Mouse (Mus musculus) liver, postnatal 0 days (tissue): ENCODE measurements at regions not wholly inside any gene's neighbourhood (a gene's known extent, or its start where the extent isn't known, plus 50 kb on each side); places are given as distances from the start of the nearest gene placed in this dataset.

Source experiments
- ATAC-seq: fragments of 200-750 bp; cut with Nextera tagmentation; 2 replicates; pipeline ENCODE4 v1.8.0; 2017; ENCODE audit warnings: mild to moderate bottlenecking, moderate library complexity
- DNase-seq: peaks from one replicate; pipeline ENCODE4 v3.0.0-alpha.2; 2016
- H3K27ac ChIP-seq: fragments of 300-500 bp; sonication (generic); 2 replicates; pipeline ENCODE4 v1.5.1; 2014; ENCODE audit warnings: antibody characterized with exemption, moderate library complexity, mild to moderate bottlenecking, low read depth
- H3K27me3 ChIP-seq: fragments of 300-500 bp; sonication (generic); 2 replicates; pipeline ENCODE4 v1.6.1; 2014; ENCODE audit warnings: low read length, control low read depth, mixed read lengths; ENCODE audit not compliant: insufficient read depth
- H3K36me3 ChIP-seq: fragments of 300-500 bp; sonication (generic); replicated peaks from 2 replicates; pipeline ENCODE4 v1.6.1; 2014; ENCODE audit warnings: mild to moderate bottlenecking, control low read depth, low read length, moderate library complexity, mixed read lengths; ENCODE audit not compliant: insufficient read depth
- H3K4me1 ChIP-seq: fragments of 300-500 bp; sonication (generic); 2 replicates; pipeline ENCODE4 v1.6.1; 2014; ENCODE audit warnings: antibody characterized with exemption, mild to moderate bottlenecking, control low read depth; ENCODE audit not compliant: insufficient read depth
- H3K4me2 ChIP-seq: fragments of 300-500 bp; sonication (generic); 2 replicates; pipeline ENCODE4 v1.6.1; 2014; ENCODE audit warnings: low read depth, mild to moderate bottlenecking, low read length, moderate library complexity, mixed read lengths
- H3K4me3 ChIP-seq: fragments of 300-500 bp; sonication (generic); 2 replicates; pipeline ENCODE4 v1.5.1; 2014; ENCODE audit warnings: low read depth, low read length
- H3K9ac ChIP-seq: fragments of 300-500 bp; sonication (generic); replicated peaks from 2 replicates; pipeline ENCODE4 v1.6.1; 2014; ENCODE audit warnings: mild to moderate bottlenecking, moderate library complexity
- H3K9me3 ChIP-seq: fragments of 300-500 bp; sonication (generic); 2 replicates; pipeline ENCODE4 v1.6.1; 2016; ENCODE audit warnings: mild to moderate bottlenecking, control low read depth, low read length, mixed read lengths
- CTCF ChIP-seq: sonication (generic); IDR thresholded peaks from 2 replicates; pipeline ENCODE4 v1.5.1; 2016; ENCODE audit warnings: antibody characterized with exemption, low read depth
- EP300 ChIP-seq: IDR thresholded peaks from 2 replicates; pipeline ENCODE4 v1.6.1; 2016; ENCODE audit warnings: antibody characterized with exemption, low read depth, mild to moderate bottlenecking
- WGBS: fragments of 180-500 bp; shearing (Covaris S2); extraction: QIAGEN DNeasy Blood & Tissue Kit; methylation state at CpG from one replicate; pipeline ENCODE4 v1.1.7; 2014; ENCODE audit not compliant: insufficient replicate concordance; 5-methylcytosine and 5-hydroxymethylcytosine counted together

- Histone ChIP-seq H3K9me3 (no peaks in the 10 kb centered on the region), H3K4me2 (no peak overlapping the region), H3K9ac (no peak overlapping the region), H3K27me3 (no peaks in the 10 kb centered on the region), H3K36me3 (no peaks in the 10 kb centered on the region), H3K4me3 (no peak overlapping the region), H3K27ac (no peak overlapping the region), H3K4me1 (no peaks in the 10 kb centered on the region)
- ATAC-seq (no peak), DNase-seq (no peak)
- 58% methylated on average over 10 of the region's 10 CpGs for WGBS
- TF ChIP-seq CTCF (no peak), EP300 (no peak)
These were observed 175.5 kb downstream of the Tmem132e start for GRCm38 (mm10) chr11:82564181-82564580.

GRCm38 (mm10) chr11:82542028-82542427 lies 153.3 kb downstream of the Tmem132e start:
- Histone ChIP-seq H3K4me1 (no peaks in the 10 kb centered on the region), H3K9me3 (no peaks in the 10 kb centered on the region), H3K9ac (no peak overlapping the region), H3K4me3 (no peak overlapping the region), H3K27me3 (no peaks in the 10 kb centered on the region), H3K27ac (no peak overlapping the region), H3K4me2 (no peak overlapping the region), H3K36me3 (no peaks in the 10 kb centered on the region)
- ATAC-seq: no peak
- no peak for TF ChIP-seq EP300
- TF ChIP-seq CTCF: no peak
- DNase-seq: no peak
- WGBS: 46% methylated on average over 3 of the region's 3 CpGs

- no peak overlapping the region for H3K4me2 ChIP-seq
- 59% methylated on average over 7 of the region's 7 CpGs for WGBS
These were observed 152.7 kb downstream of the Tmem132e start for GRCm38 (mm10) chr11:82541376-82541775.

GRCm38 (mm10) chr11:82537931-82538330 lies 149.2 kb downstream of the Tmem132e start:
- no peaks in the 10 kb centered on the region for H3K27me3 ChIP-seq
- DNase-seq: no peak
- H3K9ac ChIP-seq: no peak overlapping the region
- H3K4me2 ChIP-seq: no peak overlapping the region
- H3K9me3 ChIP-seq: no peaks in the 10 kb centered on the region
- no peaks in the 10 kb centered on the region for H3K36me3 ChIP-seq
- TF ChIP-seq EP300 (no peak), CTCF (no peak)
- WGBS: 81% methylated on average over 3 of the region's 3 CpGs
- no peak for ATAC-seq
- no peak overlapping the region for H3K4me3 ChIP-seq
- H3K27ac ChIP-seq: no peak overlapping the region
- no peaks in the 10 kb centered on the region for H3K4me1 ChIP-seq

More at GRCm38 (mm10) chr11:82541376-82541775, 152.7 kb downstream of the Tmem132e start:
- H3K36me3 ChIP-seq: no peaks in the 10 kb centered on the region
- no peaks in the 10 kb centered on the region for H3K27me3 ChIP-seq
- no peak overlapping the region for H3K4me3 ChIP-seq
- DNase-seq (no peak), ATAC-seq (no peak)
- no peak overlapping the region for H3K9ac ChIP-seq
- no peak for TF ChIP-seq EP300
- no peak for TF ChIP-seq CTCF
- no peaks in the 10 kb centered on the region for H3K9me3 ChIP-seq
- no peaks in the 10 kb centered on the region for H3K4me1 ChIP-seq
- no peak overlapping the region for H3K27ac ChIP-seq

- TF ChIP-seq EP300 (no peak), CTCF (no peak)
- H3K4me3 ChIP-seq: no peak overlapping the region
- 50% methylated on average over 4 of the region's 4 CpGs for WGBS
- 0 out of 2 replicates have a peak, but pooled peaks cover 2% of the 10 kb centered on the region for H3K27me3 ChIP-seq
- no peak overlapping the region for H3K9ac ChIP-seq
- H3K27ac ChIP-seq: no peak overlapping the region
- H3K36me3 ChIP-seq: no peaks in the 10 kb centered on the region
- no peak for ATAC-seq
- no peaks in the 10 kb centered on the region for H3K9me3 ChIP-seq
- DNase-seq: no peak
- H3K4me1 ChIP-seq: no peaks in the 10 kb centered on the region
- H3K4me2 ChIP-seq: no peak overlapping the region
These were observed 134.6 kb downstream of the Tmem132e start for GRCm38 (mm10) chr11:82523200-82523802.

- H3K27me3 ChIP-seq: 0 out of 2 replicates have a peak, but pooled peaks cover 2% of the 10 kb centered on the region
These were observed 132.7 kb downstream of the Tmem132e start for GRCm38 (mm10) chr11:82521383-82521782.

More at GRCm38 (mm10) chr11:82521383-82521782, 132.7 kb downstream of the Tmem132e start:
- Histone ChIP-seq H3K9me3 (no peaks in the 10 kb centered on the region), H3K4me3 (no peak overlapping the region), H3K36me3 (no peaks in the 10 kb centered on the region), H3K4me1 (no peaks in the 10 kb centered on the region), H3K9ac (no peak overlapping the region), H3K27ac (no peak overlapping the region), H3K4me2 (no peak overlapping the region)
- ATAC-seq (no peak), DNase-seq (no peak)
- TF ChIP-seq EP300: no peak
- TF ChIP-seq CTCF: no peak
- WGBS: 58% methylated on average over 9 of the region's 9 CpGs
